Mouse (Mus musculus): ENCODE results near the gene Olfr222. TPM values are rescaled to one million over a fixed set of nuclear protein-coding genes. Genes with fewer than 3 reads are reported as not detected.
A peak's percentile ranks its signal among the peaks of the same experiment; 100 is the strongest.
"Not testable (repeated sequence)": the region's sequence is repeated elsewhere in the genome, so short reads cannot be mapped to it uniquely, and the experiment has no call there.

Olfr222 gene
- polyA plus RNA-seq (2012; rRNA removed) (not detected in 2 replicates), polyA plus RNA-seq (2014; fragmentation: Nextera tagmentation; extraction: Ambion mirVana) (not detected in 2 replicates)

- not testable (repeated sequence) for H3K9me3 ChIP-seq (ENCODE audit: control insufficient read depth, low read length)
These were observed at the start of gene Olfr222 for GRCm38 (mm10) chr11:59576135-59576534. Olfr222 (minus strand) TSS chr11:59576235.

GRCm38 (mm10) chr11:59624017-59624630 is 48.1 kb upstream of the Olfr222 start:
- Histone ChIP-seq H3K27ac (no peak overlapping the region), H3K27me3 (ENCODE audit: control insufficient read depth, insufficient read depth, low read length) (no peaks in the 10 kb centered on the region), H3K9ac (replicated peaks) (no peak overlapping the region), H3K4me2 (ENCODE audit: low read depth) (no peak overlapping the region), H3K36me3 (replicated peaks; ENCODE audit: control insufficient read depth, insufficient read depth, low read depth) (no peaks in the 10 kb centered on the region), H3K4me3 (ENCODE audit: insufficient read depth in 1 of 2, low read depth in 2 of 2, low read length in 2 of 2) (no peak overlapping the region), H3K4me1 (replicated peaks; ENCODE audit: control insufficient read depth in 2 of 2, insufficient read depth in 2 of 2, low read length in 1 of 2) (no peaks in the 10 kb centered on the region), H3K9me3 (ENCODE audit: control insufficient read depth, low read length) (no peaks in the 10 kb centered on the region)
- WGBS (ENCODE audit: insufficient replicate concordance) = 23% methylated on average over 6 of the region's 6 CpGs
- ATAC-seq (ENCODE audit: insufficient read depth) (no peak), DNase-seq (ENCODE audit: low read depth in 3 of 3, low spot score in 3 of 3) (peak in 2 of 3 experiments; percentile 10 to 19)
- TF ChIP-seq CTCF (IDR thresholded peaks at IDR 0.05; ENCODE audit: low read depth) (peak; percentile 67), EP300 (IDR thresholded peaks at IDR 0.05; ENCODE audit: low read depth) (no peak)

More at GRCm38 (mm10) chr11:59576135-59576534, at the start of gene Olfr222:
- not testable (repeated sequence) for H3K27me3 ChIP-seq (ENCODE audit: control insufficient read depth, insufficient read depth, low read length); H3K4me3 ChIP-seq (ENCODE audit: insufficient read depth in 1 of 2, low read depth in 2 of 2, low read length in 2 of 2); H3K36me3 ChIP-seq (replicated peaks; ENCODE audit: control insufficient read depth, insufficient read depth, low read depth); H3K4me1 ChIP-seq (replicated peaks; ENCODE audit: control insufficient read depth in 2 of 2, insufficient read depth in 2 of 2, low read length in 1 of 2); H3K9ac ChIP-seq (replicated peaks); H3K4me2 ChIP-seq (ENCODE audit: low read depth); DNase-seq (ENCODE audit: low read depth in 3 of 3, low spot score in 3 of 3); ATAC-seq (ENCODE audit: insufficient read depth); H3K27ac ChIP-seq

- Histone ChIP-seq H3K4me1 (replicated peaks; ENCODE audit: control insufficient read depth in 2 of 2, insufficient read depth in 2 of 2, low read length in 1 of 2) (no peaks in the 10 kb centered on the region), H3K9ac (replicated peaks) (no peak overlapping the region), H3K4me3 (ENCODE audit: insufficient read depth in 1 of 2, low read depth in 2 of 2, low read length in 2 of 2) (no peak overlapping the region), H3K27ac (no peak overlapping the region), H3K27me3 (ENCODE audit: control insufficient read depth, insufficient read depth, low read length) (no peaks in the 10 kb centered on the region), H3K36me3 (replicated peaks; ENCODE audit: control insufficient read depth, insufficient read depth, low read depth) (no peaks in the 10 kb centered on the region), H3K4me2 (ENCODE audit: low read depth) (no peak overlapping the region), H3K9me3 (ENCODE audit: control insufficient read depth, low read length) (no peaks in the 10 kb centered on the region)
- DNase-seq (ENCODE audit: low read depth in 3 of 3, low spot score in 3 of 3) (no peak), ATAC-seq (ENCODE audit: insufficient read depth) (no peak)
- WGBS (ENCODE audit: insufficient replicate concordance) = 50% methylated on average over 3 of the region's 3 CpGs
- TF ChIP-seq CTCF (IDR thresholded peaks at IDR 0.05; ENCODE audit: low read depth) (no peak), EP300 (IDR thresholded peaks at IDR 0.05; ENCODE audit: low read depth) (no peak)
These were observed 46.2 kb upstream of the Olfr222 start for GRCm38 (mm10) chr11:59622214-59622613.

- not testable (repeated sequence) for H3K27ac ChIP-seq; H3K9me3 ChIP-seq (ENCODE audit: control insufficient read depth, low read length); H3K4me3 ChIP-seq (ENCODE audit: insufficient read depth in 1 of 2, low read depth in 2 of 2, low read length in 2 of 2); ATAC-seq (ENCODE audit: insufficient read depth); DNase-seq (ENCODE audit: low read depth in 3 of 3, low spot score in 3 of 3); H3K36me3 ChIP-seq (replicated peaks; ENCODE audit: control insufficient read depth, insufficient read depth, low read depth); H3K27me3 ChIP-seq (ENCODE audit: control insufficient read depth, insufficient read depth, low read length); H3K4me1 ChIP-seq (replicated peaks; ENCODE audit: control insufficient read depth in 2 of 2, insufficient read depth in 2 of 2, low read length in 1 of 2); H3K9ac ChIP-seq (replicated peaks); H3K4me2 ChIP-seq (ENCODE audit: low read depth)
- 63% methylated on average over 2 of the region's 2 CpGs for WGBS (ENCODE audit: insufficient replicate concordance)
These were observed 41.0 kb upstream of the Olfr222 start for GRCm38 (mm10) chr11:59616986-59617385.

- WGBS (ENCODE audit: insufficient replicate concordance) = 54% methylated on average over 4 of the region's 4 CpGs
- no peak for TF ChIP-seq EP300 (IDR thresholded peaks at IDR 0.05; ENCODE audit: low read depth)
- TF ChIP-seq CTCF (IDR thresholded peaks at IDR 0.05; ENCODE audit: low read depth) = peak; percentile 21; the same call in 1 of the 2 replicates
- no peak for ATAC-seq (ENCODE audit: insufficient read depth)
- Histone ChIP-seq H3K27me3 (ENCODE audit: control insufficient read depth, insufficient read depth, low read length) (no peaks in the 10 kb centered on the region), H3K27ac (no peak overlapping the region), H3K9ac (replicated peaks) (no peak overlapping the region), H3K4me3 (ENCODE audit: insufficient read depth in 1 of 2, low read depth in 2 of 2, low read length in 2 of 2) (no peak overlapping the region), H3K4me1 (replicated peaks; ENCODE audit: control insufficient read depth in 2 of 2, insufficient read depth in 2 of 2, low read length in 1 of 2) (no peaks in the 10 kb centered on the region), H3K9me3 (ENCODE audit: control insufficient read depth, low read length) (no peaks in the 10 kb centered on the region), H3K36me3 (replicated peaks; ENCODE audit: control insufficient read depth, insufficient read depth, low read depth) (no peaks in the 10 kb centered on the region), H3K4me2 (ENCODE audit: low read depth) (no peak overlapping the region)
- DNase-seq (ENCODE audit: low read depth in 3 of 3, low spot score in 3 of 3) = no peak
These were observed 38.1 kb upstream of the Olfr222 start for GRCm38 (mm10) chr11:59614120-59614519.
